Mouse (Mus musculus) stomach, embryonic 16.5 days (tissue): ENCODE measurements around the gene N4bp2. TPM values are rescaled to one million over a fixed set of nuclear protein-coding genes. Genes with fewer than 3 reads are reported as not detected.

ENCODE experiments used
- ATAC-seq: fragments of 200-750 bp; cut with Nextera tagmentation; 2 replicates; pipeline ENCODE4 v1.8.0; 2017; ENCODE audit warnings: moderate number of reproducible peaks, moderate TSS enrichment; ENCODE audit not compliant: insufficient read depth, low FRiP score
- H3K27ac ChIP-seq: fragments of 300-500 bp; sonication (generic); 2 replicates; pipeline ENCODE4 v1.5.1; 2014; ENCODE audit warnings: low read length
- H3K27me3 ChIP-seq: fragments of 300-500 bp; sonication (generic); 2 replicates; pipeline ENCODE4 v1.6.1; 2014; ENCODE audit warnings: low read length, control low read depth, mixed read lengths; ENCODE audit not compliant: control insufficient read depth, insufficient read depth
- H3K36me3 ChIP-seq: fragments of 300-500 bp; sonication (generic); 2 replicates; pipeline ENCODE4 v1.6.1; 2014; ENCODE audit warnings: low read length; ENCODE audit not compliant: control insufficient read depth, insufficient read depth
- H3K4me1 ChIP-seq: fragments of 300-500 bp; sonication (generic); 2 replicates; pipeline ENCODE4 v1.6.1; 2014; ENCODE audit warnings: low read length, control low read depth, mixed read lengths; ENCODE audit not compliant: control insufficient read depth, insufficient read depth
- H3K4me2 ChIP-seq: fragments of 300-500 bp; sonication (generic); 2 replicates; pipeline ENCODE4 v1.6.1; 2014; ENCODE audit warnings: low read depth, low read length, mixed read lengths
- H3K4me3 ChIP-seq: fragments of 300-500 bp; sonication (generic); replicated peaks from 2 replicates; pipeline ENCODE4 v1.5.1; 2014; ENCODE audit warnings: mild to moderate bottlenecking, low read length
- H3K9ac ChIP-seq: fragments of 300-500 bp; sonication (generic); 2 replicates; pipeline ENCODE4 v1.6.1; 2014; ENCODE audit warnings: low read length
- H3K9me3 ChIP-seq: fragments of 300-500 bp; sonication (generic); replicated peaks from 2 replicates; pipeline ENCODE4 v1.6.1; 2016; ENCODE audit warnings: low read length, control low read depth; ENCODE audit not compliant: control insufficient read depth
- WGBS: fragments of 180-500 bp; shearing (Covaris S2); extraction: QIAGEN DNeasy Blood & Tissue Kit; methylation state at CpG from one replicate; pipeline ENCODE4 v1.1.7; 2014; 5-methylcytosine and 5-hydroxymethylcytosine counted together
- polyA plus RNA-seq: library from polyadenylated mRNA; unstranded; fragments of >200 nt; fragmentation: Nextera tagmentation; extraction: Ambion mirVana; gene quantifications from 2 replicates; pipeline ENCODE4 v1.2.1, GENCODE M21; 2015

The N4bp2 gene
- polyA plus RNA-seq, 1 experiment from 2014 or later: 17.3 TPM

DNA sequence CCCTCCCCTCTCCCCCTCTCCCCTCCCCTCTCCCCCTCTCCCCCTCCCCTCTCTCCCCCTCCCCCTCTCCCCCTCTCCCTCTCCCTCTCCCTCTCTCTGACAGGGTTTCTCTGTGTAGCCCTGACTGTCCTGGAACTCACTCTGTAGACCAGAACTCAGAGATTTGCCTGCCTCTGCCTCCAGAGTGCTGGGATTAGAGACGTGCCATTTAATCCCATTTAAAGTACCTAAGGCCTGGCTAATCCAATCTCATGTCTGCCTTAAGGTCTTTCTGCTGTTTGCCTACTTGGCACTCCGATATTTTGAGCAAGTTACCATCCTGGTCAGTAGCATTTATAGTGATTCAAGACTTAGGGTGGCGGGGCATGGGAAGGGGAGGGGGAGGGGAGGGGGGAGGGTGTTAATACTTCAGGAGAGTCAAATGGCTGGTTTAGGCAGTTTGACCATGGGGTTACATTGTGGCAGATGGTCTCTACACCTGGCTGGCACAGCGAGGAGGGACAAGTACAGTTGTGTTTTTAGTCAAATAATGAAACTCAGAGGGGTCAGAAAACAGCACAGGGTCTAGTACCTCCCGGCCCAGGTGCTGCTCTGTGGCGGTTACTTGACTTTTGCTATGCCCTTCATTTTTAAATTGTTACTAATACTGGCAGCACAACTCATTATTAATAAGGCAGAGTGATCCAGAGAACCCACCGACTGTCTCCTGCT lies 99.1 kb downstream of the N4bp2 start:
- no peaks in the 10 kb centered on the region for H3K9me3 ChIP-seq
- H3K36me3 ChIP-seq: no peaks in the 10 kb centered on the region
- 88% methylated on average over 7 of the region's 7 CpGs for WGBS
- H3K4me3 ChIP-seq: no peak overlapping the region
- no peak overlapping the region for H3K9ac ChIP-seq
- no peak overlapping the region for H3K4me2 ChIP-seq
- H3K4me1 ChIP-seq: peaks cover 6% of the 10 kb centered on the region
- no peak for ATAC-seq
- H3K27ac ChIP-seq: no peak overlapping the region
- H3K27me3 ChIP-seq: no peaks in the 10 kb centered on the region

DNA sequence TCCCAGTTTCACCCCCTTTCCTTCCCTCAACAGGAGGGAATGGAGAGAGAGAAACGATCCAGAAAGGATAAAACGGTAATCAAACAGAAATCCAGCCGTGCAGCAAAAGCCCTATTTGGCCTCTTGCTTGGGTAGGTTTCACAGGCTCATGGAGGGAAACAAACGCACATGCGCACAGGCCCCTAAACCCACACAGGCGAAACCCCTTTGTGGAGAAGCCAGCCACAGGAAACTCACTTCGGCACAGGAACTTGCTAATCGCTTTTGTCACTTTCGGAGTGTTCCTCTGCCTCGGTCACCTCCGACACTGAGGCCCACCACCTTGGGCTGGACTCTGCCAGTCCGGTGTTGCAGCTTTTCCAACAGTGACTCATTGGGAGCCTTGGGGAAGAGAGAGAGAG lies 100.0 kb downstream of the N4bp2 start:
- Histone ChIP-seq H3K4me2 (no peak overlapping the region), H3K27me3 (no peaks in the 10 kb centered on the region), H3K4me1 (peaks cover 5% of the 10 kb centered on the region), H3K9ac (no peak overlapping the region), H3K4me3 (no peak overlapping the region), H3K9me3 (no peaks in the 10 kb centered on the region), H3K27ac (no peak overlapping the region), H3K36me3 (no peaks in the 10 kb centered on the region)
- no peak for ATAC-seq
- WGBS: 74% methylated on average over 12 of the region's 12 CpGs

DNA sequence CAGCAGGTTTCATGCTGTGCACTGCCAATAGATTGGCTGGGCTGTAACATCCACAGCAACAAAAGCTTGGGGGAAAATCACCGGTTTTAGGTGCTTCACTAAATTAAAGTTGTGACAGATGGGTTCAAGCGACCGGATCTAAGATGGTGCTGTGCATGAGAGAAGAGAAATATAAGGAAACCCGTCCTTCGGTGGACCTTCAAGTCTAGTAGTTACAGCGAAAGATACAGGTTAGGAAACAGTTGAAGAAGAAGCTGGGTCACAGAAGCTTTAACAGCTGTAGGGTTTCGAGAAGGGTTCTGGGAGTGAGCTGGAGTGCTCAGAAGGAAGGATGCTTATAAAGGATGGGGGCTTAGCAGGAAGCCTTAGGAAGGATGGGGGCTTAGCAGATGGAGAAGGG lies 101.2 kb downstream of the N4bp2 start:
- Histone ChIP-seq H3K4me1 (no peaks in the 10 kb centered on the region), H3K9me3 (no peaks in the 10 kb centered on the region), H3K27me3 (no peaks in the 10 kb centered on the region), H3K27ac (no peak overlapping the region), H3K4me2 (no peak overlapping the region), H3K36me3 (no peaks in the 10 kb centered on the region), H3K9ac (no peak overlapping the region), H3K4me3 (no peak overlapping the region)
- no peak for ATAC-seq
- 91% methylated on average over 7 of the region's 7 CpGs for WGBS

DNA sequence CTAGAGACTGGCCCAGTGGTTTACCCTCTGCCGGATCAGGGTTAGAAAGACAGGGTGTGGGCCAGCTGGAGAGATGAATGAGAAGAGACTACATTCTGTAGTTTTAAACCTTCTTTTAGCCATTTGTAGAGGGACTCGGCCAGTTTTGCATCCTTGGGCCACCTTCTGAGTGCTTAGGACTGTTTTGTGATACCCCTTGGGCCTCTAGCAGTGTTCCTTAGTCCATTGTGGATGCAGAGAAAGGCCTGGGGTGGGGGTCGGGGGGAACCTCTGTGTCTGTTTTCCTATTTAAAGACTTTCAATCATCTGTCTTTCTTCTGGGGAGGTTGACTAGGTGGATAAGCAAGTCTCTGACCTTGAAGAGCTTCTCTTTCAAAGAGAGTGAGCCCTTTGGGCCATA lies 101.6 kb downstream of the N4bp2 start:
- no peaks in the 10 kb centered on the region for H3K36me3 ChIP-seq
- no peak overlapping the region for H3K4me2 ChIP-seq
- no peak overlapping the region for H3K27ac ChIP-seq
- H3K9me3 ChIP-seq: no peaks in the 10 kb centered on the region
- no peak overlapping the region for H3K9ac ChIP-seq
- H3K4me1 ChIP-seq: no peaks in the 10 kb centered on the region
- no peak for ATAC-seq
- H3K27me3 ChIP-seq: no peaks in the 10 kb centered on the region
- WGBS: 84% methylated on average over 3 of the region's 3 CpGs
- H3K4me3 ChIP-seq: no peak overlapping the region

DNA sequence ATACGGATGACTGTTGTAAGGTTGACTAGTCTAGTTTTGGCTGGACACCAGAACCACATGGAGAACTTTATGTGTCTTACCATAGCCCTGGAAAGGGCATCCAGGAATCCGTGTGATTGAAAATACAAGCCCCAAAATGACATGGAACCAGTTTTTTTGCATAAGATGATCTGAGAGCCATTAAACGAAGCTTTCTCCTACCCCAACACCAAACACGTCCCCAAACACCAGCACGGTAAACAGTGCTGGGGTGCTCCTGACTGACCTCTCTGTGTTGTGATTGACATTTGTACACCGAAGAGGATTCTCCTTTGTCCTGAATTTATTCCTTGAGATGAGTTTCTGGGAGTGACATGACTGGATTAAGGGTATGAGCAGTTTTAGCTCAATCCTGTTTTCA lies 103.3 kb downstream of the N4bp2 start:
- no peaks in the 10 kb centered on the region for H3K36me3 ChIP-seq
- no peaks in the 10 kb centered on the region for H3K9me3 ChIP-seq
- no peak overlapping the region for H3K9ac ChIP-seq
- H3K27me3 ChIP-seq: no peaks in the 10 kb centered on the region
- H3K4me2 ChIP-seq: no peak overlapping the region
- no peaks in the 10 kb centered on the region for H3K4me1 ChIP-seq
- no peak overlapping the region for H3K27ac ChIP-seq
- H3K4me3 ChIP-seq: no peak overlapping the region
- 89% methylated on average over 6 of the region's 6 CpGs for WGBS
- ATAC-seq: no peak

DNA sequence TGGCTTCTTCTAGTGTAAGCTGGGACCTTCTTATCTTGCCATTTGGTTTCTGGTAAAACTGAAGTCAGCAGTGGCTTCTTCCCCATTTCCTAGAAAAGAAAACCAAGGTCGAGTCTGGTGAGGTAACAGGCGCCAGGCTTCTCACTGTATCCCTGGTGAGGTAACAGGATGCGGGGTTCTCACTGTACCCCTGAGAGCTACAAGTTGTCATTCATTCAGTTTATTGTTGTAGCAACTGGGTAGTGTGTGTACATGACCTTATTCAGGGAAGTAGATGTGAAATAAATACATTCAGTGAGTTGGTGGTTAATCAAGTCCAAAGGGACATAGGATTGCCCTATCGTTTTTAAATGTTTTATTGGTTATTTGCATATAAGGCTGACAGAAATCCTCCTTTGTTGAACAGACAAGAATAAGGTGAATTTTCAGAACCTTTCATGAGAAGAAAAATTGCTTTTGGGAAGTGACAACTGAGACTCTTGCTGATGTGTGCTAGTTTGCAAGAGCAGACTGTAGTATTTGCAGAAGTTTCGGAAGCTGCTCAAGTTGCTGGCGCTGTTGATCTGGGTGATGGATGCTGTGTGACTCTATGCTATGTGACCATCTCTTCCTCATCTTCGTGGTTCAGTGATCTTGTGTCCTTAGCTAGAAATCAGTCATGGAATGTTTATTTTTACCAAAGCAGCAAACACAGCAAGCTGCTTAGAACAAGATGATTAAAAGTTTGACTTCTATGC lies 104.2 kb downstream of the N4bp2 start:
- no peak for ATAC-seq
- Histone ChIP-seq H3K27ac (no peak overlapping the region), H3K36me3 (no peaks in the 10 kb centered on the region), H3K4me3 (no peak overlapping the region), H3K9ac (no peak overlapping the region), H3K4me2 (no peak overlapping the region), H3K27me3 (no peaks in the 10 kb centered on the region), H3K4me1 (no peaks in the 10 kb centered on the region), H3K9me3 (no peaks in the 10 kb centered on the region)
- 72% methylated on average over 7 of the region's 7 CpGs for WGBS

DNA sequence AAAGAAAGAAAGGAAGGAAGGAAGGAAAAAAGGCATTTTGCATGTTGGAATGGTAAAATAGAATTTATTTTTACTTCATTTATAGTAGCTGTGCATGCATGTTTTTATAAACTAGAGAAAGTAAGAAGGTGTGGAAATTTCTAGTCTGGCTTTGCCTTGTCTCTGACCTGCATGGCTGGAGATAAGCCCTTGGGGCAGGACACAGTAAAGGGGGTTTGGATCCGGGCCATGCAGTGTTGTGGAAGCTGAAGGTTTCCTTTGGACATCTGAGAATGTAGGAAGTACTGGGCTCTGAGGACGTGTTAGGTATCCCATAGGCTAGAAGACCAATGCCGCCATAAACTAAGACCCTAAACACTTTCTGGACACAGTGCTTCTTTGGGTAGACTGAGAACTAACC lies 105.1 kb downstream of the N4bp2 start:
- Histone ChIP-seq H3K27me3 (no peaks in the 10 kb centered on the region), H3K4me2 (no peak overlapping the region), H3K36me3 (no peaks in the 10 kb centered on the region), H3K27ac (no peak overlapping the region), H3K9me3 (no peaks in the 10 kb centered on the region), H3K4me1 (no peaks in the 10 kb centered on the region), H3K9ac (no peak overlapping the region), H3K4me3 (no peak overlapping the region)
- ATAC-seq: no peak
- 74% methylated on average over 3 of the region's 3 CpGs for WGBS

DNA sequence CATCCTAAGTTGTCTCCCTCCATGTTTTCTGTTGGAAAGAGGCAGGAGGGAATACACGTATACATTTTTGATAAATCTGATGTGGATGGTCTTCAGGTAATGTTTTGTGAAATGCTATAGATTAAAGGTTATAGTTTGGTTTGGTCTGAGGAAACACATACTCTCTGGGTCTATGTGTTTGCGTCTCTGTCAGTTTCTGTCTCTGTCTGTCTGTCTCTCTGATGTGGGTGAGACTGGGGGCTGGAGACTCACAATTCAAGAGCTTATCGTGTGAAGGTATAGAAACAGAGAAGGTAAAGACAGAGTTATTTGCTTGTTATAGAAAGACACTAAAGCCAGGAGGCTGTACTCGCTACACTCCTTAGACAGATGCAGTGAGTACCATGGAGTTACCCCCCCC lies 106.3 kb downstream of the N4bp2 start:
- Histone ChIP-seq H3K9ac (no peak overlapping the region), H3K9me3 (no peaks in the 10 kb centered on the region), H3K4me3 (no peak overlapping the region), H3K27me3 (no peaks in the 10 kb centered on the region), H3K27ac (no peak overlapping the region), H3K4me2 (no peak overlapping the region), H3K36me3 (no peaks in the 10 kb centered on the region), H3K4me1 (no peaks in the 10 kb centered on the region)
- WGBS: 88% methylated on average over 4 of the region's 4 CpGs
- no peak for ATAC-seq

DNA sequence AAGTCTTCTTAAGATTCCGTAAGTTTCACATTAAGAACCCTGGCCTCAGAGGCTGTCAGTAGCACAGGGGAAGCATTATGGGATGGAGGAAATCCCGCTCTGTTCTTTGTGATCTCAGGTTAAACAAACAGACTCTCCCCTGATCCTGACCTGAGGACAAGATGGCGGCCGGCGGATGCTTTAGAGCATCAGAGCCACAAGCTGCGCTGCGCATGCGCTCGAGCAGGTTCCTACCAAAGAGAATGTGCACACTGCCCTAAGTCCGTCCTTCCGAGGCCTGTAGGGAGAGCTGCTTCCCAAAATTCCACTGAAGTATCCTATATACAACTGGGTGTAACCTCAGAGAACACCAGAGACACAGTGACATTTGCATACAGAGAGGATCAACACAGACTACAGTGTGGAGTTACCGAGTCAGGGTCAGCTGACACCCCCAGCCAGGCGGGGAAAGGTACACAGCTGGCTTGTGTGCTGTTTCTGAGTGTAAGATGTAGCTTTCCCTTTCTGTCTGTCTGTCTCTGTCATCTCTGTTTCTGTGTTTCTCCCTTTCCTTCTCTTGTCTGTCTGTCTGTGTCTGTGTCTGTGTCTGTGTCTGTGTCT lies 108.1 kb downstream of the N4bp2 start:
- Histone ChIP-seq H3K4me1 (no peaks in the 10 kb centered on the region), H3K4me2 (no peak overlapping the region), H3K9ac (no peak overlapping the region), H3K36me3 (no peaks in the 10 kb centered on the region), H3K4me3 (no peak overlapping the region), H3K27me3 (no peaks in the 10 kb centered on the region), H3K27ac (no peak overlapping the region), H3K9me3 (no peaks in the 10 kb centered on the region)
- 81% methylated on average over 13 of the region's 13 CpGs for WGBS
- ATAC-seq: no peak
